Mouse (Mus musculus): ENCODE results near the gene Hist1h2ag. TPM values are rescaled to one million over a fixed set of nuclear protein-coding genes. Genes with fewer than 3 reads are reported as not detected.
"Not testable (repeated sequence)": the region's sequence is repeated elsewhere in the genome, so short reads cannot be mapped to it uniquely, and the experiment has no call there.

Hist1h2ag gene
- polyA plus RNA-seq (2016; fragmentation: Nextera tagmentation; extraction: Ambion mirVana), result 52.7 and 56.3 TPM in 2 replicates

DNA sequence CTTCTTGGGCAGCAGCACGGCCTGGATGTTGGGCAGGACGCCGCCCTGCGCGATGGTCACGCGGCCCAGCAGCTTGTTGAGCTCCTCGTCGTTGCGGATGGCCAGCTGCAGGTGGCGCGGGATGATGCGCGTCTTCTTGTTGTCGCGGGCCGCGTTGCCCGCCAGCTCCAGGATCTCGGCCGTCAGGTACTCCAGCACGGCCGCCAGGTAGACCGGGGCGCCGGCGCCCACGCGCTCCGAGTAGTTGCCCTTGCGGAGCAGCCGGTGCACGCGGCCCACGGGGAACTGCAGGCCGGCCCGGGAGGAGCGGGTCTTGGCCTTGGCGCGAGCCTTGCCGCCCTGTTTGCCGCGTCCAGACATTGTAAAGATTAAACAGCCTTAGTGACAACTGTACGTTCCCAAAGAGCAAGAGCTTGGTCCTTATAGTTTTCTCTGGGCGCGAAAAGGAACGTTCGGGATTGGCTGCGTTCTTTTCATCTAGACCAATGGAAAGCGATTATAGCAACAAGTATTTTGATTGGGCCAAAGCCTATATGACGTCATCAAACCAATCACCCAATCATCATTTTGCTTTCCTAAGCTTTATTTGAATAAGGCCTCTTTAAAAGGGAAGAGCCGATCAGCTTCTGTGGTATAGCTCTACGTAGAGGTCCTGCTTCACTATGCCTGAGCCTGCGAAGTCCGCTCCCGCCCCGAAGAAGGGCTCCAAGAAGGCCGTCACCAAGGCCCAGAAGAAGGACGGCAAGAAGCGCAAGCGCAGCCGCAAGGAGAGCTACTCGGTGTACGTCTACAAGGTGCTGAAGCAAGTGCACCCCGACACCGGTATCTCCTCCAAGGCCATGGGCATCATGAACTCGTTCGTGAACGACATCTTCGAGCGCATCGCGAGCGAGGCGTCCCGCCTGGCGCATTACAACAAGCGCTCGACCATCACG is at the start of gene Hist1h2ag, which contains the start of gene Hist1h2bj:
TSS of gene Hist1h2ag (minus strand) at position 377 of the 935 bp plus-strand sequence.
TSS of gene Hist1h2bj (plus strand) at position 647 of the 935 bp plus-strand sequence.
- WGBS, result 0% methylated on average over 44 of the region's 80 CpGs

DNA sequence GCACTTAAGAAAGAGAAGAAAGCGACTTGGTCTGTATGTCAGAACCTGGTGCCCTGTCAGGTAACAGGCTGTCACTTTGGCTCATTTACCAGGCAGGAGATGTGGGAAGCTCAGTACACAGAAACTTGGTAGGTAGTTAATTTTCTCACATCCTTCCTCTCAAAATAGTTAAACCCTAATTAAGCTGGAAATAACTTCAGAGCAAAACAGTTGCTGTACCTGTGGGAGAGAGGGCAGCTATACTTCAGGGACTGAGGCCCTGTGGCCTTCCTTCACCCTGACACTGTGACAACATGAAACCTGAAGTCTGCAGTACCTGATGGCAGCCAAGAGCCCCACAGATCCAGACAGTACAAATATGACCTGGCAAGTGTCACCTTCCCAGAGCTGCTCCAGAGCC is 41.4 kb upstream of the Hist1h2ag start, which contains the start of gene Vmn1r188:
TSS of gene Vmn1r188 (plus strand) at position 301 of the 400 bp plus-strand sequence.
- H3K36me3 ChIP-seq; H3K4me3 ChIP-seq; H3K27ac ChIP-seq; H3K9ac ChIP-seq; H3K4me2 ChIP-seq (replicated peaks); H3K4me1 ChIP-seq; H3K9me3 ChIP-seq (replicated peaks); H3K27me3 ChIP-seq; ATAC-seq (ENCODE audit: low FRiP score): not testable (repeated sequence)
- WGBS, result 100% methylated on average over 1 of the region's 1 CpGs

More for the DNA sequence above, at the start of gene Hist1h2ag, which contains the start of gene Hist1h2bj:
- not testable (repeated sequence) for H3K27me3 ChIP-seq; H3K9me3 ChIP-seq (replicated peaks); H3K36me3 ChIP-seq
- H3K4me3 ChIP-seq, result peak within 1 kb of the TSS; percentile 35
- peak; percentile 95 for ATAC-seq (ENCODE audit: low FRiP score)
- H3K9ac ChIP-seq, result peak within 1 kb of the TSS; percentile 65
- peaks cover 20% of the 10 kb centered on the region for H3K4me1 ChIP-seq
- H3K27ac ChIP-seq, result peak within 1 kb of the TSS; percentile 86
- H3K4me2 ChIP-seq (replicated peaks), result peak within 1 kb of the TSS; percentile 64

DNA sequence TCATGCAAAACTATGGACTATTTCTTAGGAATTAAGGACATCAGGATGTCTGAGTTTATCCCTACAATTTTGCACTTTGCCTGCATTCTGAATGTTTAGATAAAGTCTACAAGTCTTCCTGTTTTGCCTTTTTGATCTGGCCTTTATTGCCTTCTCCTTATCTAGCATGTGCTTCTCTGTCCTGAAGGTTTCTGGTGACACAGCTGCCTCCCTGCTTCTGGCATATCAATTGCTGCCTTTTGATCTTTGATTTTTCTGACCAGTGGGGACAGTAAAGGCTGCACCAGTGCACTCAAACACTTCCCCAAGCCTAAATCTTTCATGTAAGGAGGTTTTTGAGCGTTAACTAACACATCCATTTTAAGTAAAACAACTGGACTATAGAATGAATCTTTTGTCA is 20.7 kb upstream of the Hist1h2ag start:
- no peak overlapping the region for H3K9ac ChIP-seq
- H3K4me3 ChIP-seq, result no peak overlapping the region
- H3K27me3 ChIP-seq, result no peaks in the 10 kb centered on the region
- WGBS, result 74% methylated on average over 1 of the region's 1 CpGs
- no peak overlapping the region for H3K4me2 ChIP-seq (replicated peaks)
- H3K4me1 ChIP-seq, result no peaks in the 10 kb centered on the region
- H3K9me3 ChIP-seq (replicated peaks), result no peaks in the 10 kb centered on the region; the same call in 1 of the 2 replicates
- ATAC-seq (ENCODE audit: low FRiP score), result no peak
- no peaks in the 10 kb centered on the region for H3K36me3 ChIP-seq
- H3K27ac ChIP-seq, result no peak overlapping the region

DNA sequence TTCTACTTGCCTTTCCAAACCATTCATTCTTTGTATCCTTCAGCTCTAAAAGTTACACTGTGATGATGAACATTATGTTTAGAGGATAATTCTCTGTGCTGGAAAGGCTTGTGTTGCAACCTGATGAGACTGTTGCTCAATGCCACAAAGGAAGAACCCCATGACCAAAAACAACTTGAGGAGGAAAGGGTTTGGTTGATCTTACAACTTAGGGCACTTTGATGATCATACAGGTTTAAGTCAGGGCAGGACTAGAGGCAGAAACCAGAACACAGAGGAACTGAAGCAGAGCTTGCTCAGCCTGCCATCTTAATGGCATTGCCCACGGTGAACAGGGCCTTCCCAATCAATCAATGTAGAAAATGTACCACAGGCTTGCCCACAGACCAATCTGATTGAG is 18.7 kb upstream of the Hist1h2ag start:
- no peak for ATAC-seq (ENCODE audit: low FRiP score)
- WGBS, result 87% methylated on average over 1 of the region's 1 CpGs
- no peaks in the 10 kb centered on the region for H3K27me3 ChIP-seq

DNA sequence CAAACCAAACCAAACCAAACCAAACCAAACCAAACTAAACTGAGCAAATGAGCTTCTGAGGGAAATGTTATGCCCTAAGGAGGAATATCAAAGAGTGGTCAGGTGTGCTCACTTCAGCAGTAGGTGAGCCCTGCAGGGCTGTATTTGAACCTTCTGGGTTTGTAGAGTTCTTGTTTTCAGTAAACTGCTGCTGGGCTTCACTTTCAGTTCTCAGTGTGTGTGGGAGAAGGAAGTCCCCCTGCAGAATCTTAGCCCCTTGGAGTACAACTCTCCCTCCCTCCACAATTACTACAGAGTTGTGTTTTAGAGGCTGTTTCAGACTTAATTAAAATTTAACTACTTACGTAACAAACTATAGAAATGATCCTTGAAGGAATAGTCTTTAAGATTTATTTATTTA is 11.0 kb upstream of the Hist1h2ag start:
- H3K9ac ChIP-seq, result no peak overlapping the region
- WGBS, result 97% methylated on average over 1 of the region's 1 CpGs
- no peaks in the 10 kb centered on the region for H3K9me3 ChIP-seq (replicated peaks)
- no peaks in the 10 kb centered on the region for H3K36me3 ChIP-seq
- H3K4me3 ChIP-seq, result no peak overlapping the region
- no peaks in the 10 kb centered on the region for H3K27me3 ChIP-seq
- no peak for ATAC-seq (ENCODE audit: low FRiP score)
- H3K4me2 ChIP-seq (replicated peaks), result no peak overlapping the region
- no peak overlapping the region for H3K27ac ChIP-seq
- H3K4me1 ChIP-seq, result 0 out of 2 replicates have a peak, but pooled peaks cover 3% of the 10 kb centered on the region

More for the DNA sequence above, 18.7 kb upstream of the Hist1h2ag start:
- H3K27ac ChIP-seq, result no peak overlapping the region
- no peak overlapping the region for H3K4me3 ChIP-seq
- H3K4me2 ChIP-seq (replicated peaks), result no peak overlapping the region
- H3K9ac ChIP-seq, result no peak overlapping the region
- H3K4me1 ChIP-seq, result no peaks in the 10 kb centered on the region
- H3K36me3 ChIP-seq, result no peaks in the 10 kb centered on the region
- no peaks in the 10 kb centered on the region for H3K9me3 ChIP-seq (replicated peaks)

DNA sequence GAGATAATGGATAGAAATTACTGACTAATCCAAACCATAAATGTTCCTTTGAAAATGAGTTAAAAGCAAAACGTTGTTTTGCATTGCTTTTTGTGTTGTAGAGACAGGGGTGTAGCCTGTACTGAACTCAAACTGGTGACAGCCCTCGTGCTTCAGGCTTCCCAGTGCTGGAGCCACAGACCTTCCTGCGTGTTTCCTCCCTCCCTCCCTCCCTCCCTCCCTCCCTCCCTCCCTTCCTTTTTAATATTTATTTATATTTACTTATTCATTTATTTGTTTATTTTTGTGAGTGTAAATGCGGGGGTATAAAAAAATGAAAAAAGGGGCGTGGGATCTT is 8.7 kb upstream of the Hist1h2ag start:
- Histone ChIP-seq H3K4me2 (replicated peaks) (peak overlapping the region; percentile 60), H3K27me3 (no peaks in the 10 kb centered on the region), H3K27ac (peak overlapping the region; percentile 85; the same call in 1 of the 2 replicates), H3K9ac (peak overlapping the region; percentile 60), H3K9me3 (replicated peaks) (no peaks in the 10 kb centered on the region), H3K4me1 (0 out of 2 replicates have a peak, but pooled peaks cover 3% of the 10 kb centered on the region), H3K4me3 (peak overlapping the region; percentile 50), H3K36me3 (no peaks in the 10 kb centered on the region)
- peak; percentile 51; the same call in 1 of the 2 replicates for ATAC-seq (ENCODE audit: low FRiP score)
- WGBS, result 11% methylated on average over 5 of the region's 5 CpGs

DNA sequence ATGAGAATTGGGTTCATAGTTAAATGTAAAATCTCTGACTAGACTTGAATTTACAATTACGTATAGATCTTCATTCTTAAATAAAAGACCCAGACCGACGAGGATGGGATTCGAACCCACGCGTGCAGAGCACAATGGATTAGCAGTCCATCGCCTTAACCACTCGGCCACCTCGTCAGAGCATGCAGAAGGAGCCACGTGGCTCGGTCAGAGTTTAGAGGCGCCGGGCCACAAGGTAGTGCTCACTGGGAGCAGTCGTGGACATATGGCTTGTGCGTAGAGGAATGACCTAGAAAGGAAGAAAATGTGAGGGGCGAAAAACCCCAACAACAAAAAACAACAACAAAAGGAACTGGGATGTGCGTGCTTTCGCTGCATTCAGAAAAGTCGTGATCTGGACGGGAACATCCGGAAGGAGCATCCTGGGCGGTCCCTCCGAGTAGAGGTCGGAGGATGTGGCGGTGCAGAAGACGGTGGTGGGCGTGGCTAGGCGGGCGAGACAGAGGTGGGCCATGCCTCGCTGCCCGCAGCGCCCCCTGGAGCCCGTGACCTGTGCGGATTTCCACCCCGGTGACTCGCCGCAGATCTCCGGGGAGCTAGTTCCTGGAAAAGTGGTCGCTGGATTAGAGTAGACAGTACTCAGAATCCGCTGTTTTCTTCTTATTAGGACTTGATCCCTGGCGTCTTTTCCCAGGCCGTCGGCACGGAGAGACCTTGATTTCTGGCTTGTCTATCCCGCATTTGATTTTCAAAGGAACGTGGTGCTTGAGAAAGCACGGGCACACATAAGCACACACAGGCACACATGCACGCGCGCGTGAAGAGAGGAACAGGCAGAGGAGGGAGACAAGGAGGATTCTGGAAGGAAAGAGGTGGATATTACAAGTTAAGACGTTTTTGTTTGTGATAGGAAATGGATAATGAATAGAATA is 8.1 kb upstream of the Hist1h2ag start:
- H3K4me2 ChIP-seq (replicated peaks), result peak overlapping the region; percentile 60
- under 1% methylated on average over 52 of the region's 52 CpGs for WGBS
- H3K9ac ChIP-seq, result peak overlapping the region; percentile 60
- H3K4me3 ChIP-seq, result peak overlapping the region; percentile 50
- no peaks in the 10 kb centered on the region for H3K9me3 ChIP-seq (replicated peaks)
- 0 out of 2 replicates have a peak, but pooled peaks cover 3% of the 10 kb centered on the region for H3K4me1 ChIP-seq
- H3K27ac ChIP-seq, result peak overlapping the region; percentile 85
- H3K27me3 ChIP-seq, result no peaks in the 10 kb centered on the region
- H3K36me3 ChIP-seq, result no peaks in the 10 kb centered on the region
- ATAC-seq (ENCODE audit: low FRiP score), result peak; percentile 95

DNA sequence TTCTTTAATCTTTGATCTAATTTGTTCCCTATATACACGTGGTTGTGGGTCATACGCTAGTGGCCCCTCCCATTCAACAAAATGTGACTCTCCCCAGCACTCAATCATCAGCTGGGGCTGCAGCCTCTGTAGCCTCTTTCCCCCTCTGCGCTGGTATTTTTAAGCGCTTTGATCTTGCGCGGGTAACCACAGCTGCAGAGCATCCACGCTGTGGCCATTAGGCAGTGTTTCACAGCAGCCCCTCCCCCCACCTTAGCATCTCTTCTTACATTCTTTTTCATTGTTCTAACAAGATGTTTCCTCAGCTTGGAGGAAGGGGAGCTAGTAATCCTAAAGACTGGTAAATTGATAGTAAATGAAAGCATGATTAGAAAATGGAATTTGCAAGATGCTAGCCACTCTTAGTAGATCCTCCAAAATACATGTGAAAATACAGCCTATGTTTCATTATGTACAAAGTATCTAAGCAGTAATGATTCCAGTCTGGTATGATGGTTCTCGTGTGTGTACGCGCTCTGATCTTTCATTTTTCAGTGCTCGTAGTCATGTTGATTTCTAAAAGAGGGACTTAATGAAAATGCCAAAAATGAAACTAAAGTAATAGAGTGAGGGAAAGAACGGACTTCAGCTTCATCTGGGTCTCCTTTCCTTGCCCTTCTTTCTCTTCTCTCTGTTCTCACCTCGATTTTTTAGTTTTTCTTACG is 7.1 kb upstream of the Hist1h2ag start:
- peak; percentile 62 for ATAC-seq (ENCODE audit: low FRiP score)
- no peaks in the 10 kb centered on the region for H3K9me3 ChIP-seq (replicated peaks)
- H3K27ac ChIP-seq, result peak overlapping the region; percentile 85
- WGBS, result 1% methylated on average over 14 of the region's 14 CpGs
- peak overlapping the region; percentile 50 for H3K4me3 ChIP-seq
- peak overlapping the region; percentile 45 for H3K9ac ChIP-seq
- 0 out of 2 replicates have a peak, but pooled peaks cover 3% of the 10 kb centered on the region for H3K4me1 ChIP-seq
- H3K27me3 ChIP-seq, result no peaks in the 10 kb centered on the region
- peak overlapping the region; percentile 60 for H3K4me2 ChIP-seq (replicated peaks)
- no peaks in the 10 kb centered on the region for H3K36me3 ChIP-seq

DNA sequence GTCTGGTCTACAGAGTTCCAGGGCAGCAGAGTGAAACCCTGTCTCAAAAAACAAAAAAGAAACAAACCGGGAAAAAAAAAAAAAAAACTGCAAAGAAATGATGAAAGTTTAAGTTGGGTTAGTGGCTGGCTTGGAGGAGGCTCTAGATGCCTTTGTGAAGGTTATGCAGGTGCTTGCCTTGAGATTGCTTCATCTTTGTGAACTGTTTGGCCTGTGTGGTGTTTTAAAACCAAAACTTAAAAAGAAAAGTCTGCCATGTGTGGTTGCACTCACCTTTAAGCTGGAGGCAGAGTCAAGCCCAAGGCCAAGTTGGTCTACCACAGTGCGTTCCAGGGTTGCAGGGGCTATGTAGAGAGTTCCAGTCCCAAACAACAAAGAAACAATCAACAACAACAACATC is 6.3 kb upstream of the Hist1h2ag start:
- Histone ChIP-seq H3K9ac (no peak overlapping the region), H3K4me3 (no peak overlapping the region), H3K4me1 (0 out of 2 replicates have a peak, but pooled peaks cover 3% of the 10 kb centered on the region), H3K9me3 (replicated peaks) (no peaks in the 10 kb centered on the region), H3K36me3 (no peaks in the 10 kb centered on the region), H3K27me3 (no peaks in the 10 kb centered on the region), H3K27ac (no peak overlapping the region), H3K4me2 (replicated peaks) (no peak overlapping the region)
- WGBS, result 80% methylated on average over 2 of the region's 2 CpGs
- ATAC-seq (ENCODE audit: low FRiP score), result no peak

DNA sequence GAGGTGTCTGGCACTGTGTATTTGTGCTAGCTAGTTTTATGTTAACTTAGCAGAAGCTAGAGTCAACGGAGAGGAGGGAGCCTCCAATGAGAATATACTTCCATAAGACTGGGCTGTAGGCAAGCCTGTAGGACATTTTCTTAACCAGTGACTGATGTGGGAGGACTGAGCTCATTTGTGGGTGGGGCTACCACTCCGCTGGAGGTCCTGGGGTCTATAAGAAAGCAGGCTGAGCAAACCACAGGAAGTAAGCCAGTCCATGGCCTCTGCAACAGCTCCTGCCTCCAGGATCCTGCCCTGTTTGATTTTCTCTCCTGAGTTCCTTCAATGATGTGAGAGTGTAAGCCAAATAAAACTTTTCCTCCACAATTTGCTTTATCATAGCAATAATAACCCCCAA is 2.6 kb upstream of the Hist1h2ag start:
- no peaks in the 10 kb centered on the region for H3K27me3 ChIP-seq
- no peak overlapping the region for H3K9ac ChIP-seq
- WGBS, result 65% methylated on average over 2 of the region's 2 CpGs
- H3K9me3 ChIP-seq (replicated peaks), result no peaks in the 10 kb centered on the region
- no peak overlapping the region for H3K4me2 ChIP-seq (replicated peaks)
- no peaks in the 10 kb centered on the region for H3K36me3 ChIP-seq
- peaks cover 20% of the 10 kb centered on the region for H3K4me1 ChIP-seq
- H3K4me3 ChIP-seq, result no peak overlapping the region
- H3K27ac ChIP-seq, result no peak overlapping the region
- ATAC-seq (ENCODE audit: low FRiP score), result no peak

DNA sequence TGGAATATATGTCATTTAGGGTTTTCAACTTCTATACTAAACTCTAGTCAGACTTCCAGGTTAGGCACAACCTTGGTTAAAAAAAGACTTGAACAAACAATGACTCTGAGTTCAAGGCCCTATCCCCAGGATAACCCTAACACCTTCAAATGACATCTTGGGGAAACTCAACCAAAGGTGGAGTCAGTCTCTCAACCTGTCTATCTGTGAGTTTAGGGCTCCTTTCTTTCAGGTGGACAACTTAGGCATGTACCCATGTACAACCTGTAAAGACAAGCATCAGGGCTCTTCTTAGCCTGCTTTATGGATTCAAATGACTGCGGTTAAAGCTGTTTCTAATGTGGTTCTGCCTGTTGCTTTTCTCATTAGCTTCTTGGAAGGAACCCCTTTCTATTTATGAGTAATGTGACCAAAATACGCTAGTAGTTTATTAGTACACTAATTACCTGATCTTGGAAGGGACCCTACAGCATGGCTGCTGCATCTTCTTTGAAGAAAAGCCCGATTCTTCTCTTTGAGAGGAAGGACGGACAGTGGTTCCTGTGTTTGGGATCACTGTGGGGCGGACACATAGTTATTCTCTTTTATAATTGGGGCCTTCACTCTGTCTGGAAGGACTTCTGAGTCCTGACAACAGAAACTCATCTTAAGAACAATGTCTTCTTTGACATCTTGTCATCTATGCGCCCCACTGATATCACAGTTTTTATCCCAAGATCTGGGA is 1.9 kb upstream of the Hist1h2ag start:
- H3K4me2 ChIP-seq (replicated peaks), result peak overlapping the region; percentile 61
- no peaks in the 10 kb centered on the region for H3K9me3 ChIP-seq (replicated peaks)
- no peak for ATAC-seq (ENCODE audit: low FRiP score)
- peaks cover 20% of the 10 kb centered on the region for H3K4me1 ChIP-seq
- WGBS, result 84% methylated on average over 6 of the region's 6 CpGs
- H3K27ac ChIP-seq, result 0 out of 2 replicates have a peak overlapping the region, but pooled peaks have one; percentile 85
- no peak overlapping the region for H3K9ac ChIP-seq
- no peak overlapping the region for H3K4me3 ChIP-seq
- H3K36me3 ChIP-seq, result no peaks in the 10 kb centered on the region
- no peaks in the 10 kb centered on the region for H3K27me3 ChIP-seq

Data from hindbrain, embryonic 12.5 days (tissue).